Mouse (Mus musculus): ENCODE measurements around the gene Nrbp1. TPM values are rescaled to one million over a fixed set of nuclear protein-coding genes. Genes with fewer than 3 reads are reported as not detected.
A peak's percentile ranks its signal among the peaks of the same experiment; 100 is the strongest.

The Nrbp1 gene
- polyA plus RNA-seq, 1 experiment from 2014 or later = 136 TPM

DNA sequence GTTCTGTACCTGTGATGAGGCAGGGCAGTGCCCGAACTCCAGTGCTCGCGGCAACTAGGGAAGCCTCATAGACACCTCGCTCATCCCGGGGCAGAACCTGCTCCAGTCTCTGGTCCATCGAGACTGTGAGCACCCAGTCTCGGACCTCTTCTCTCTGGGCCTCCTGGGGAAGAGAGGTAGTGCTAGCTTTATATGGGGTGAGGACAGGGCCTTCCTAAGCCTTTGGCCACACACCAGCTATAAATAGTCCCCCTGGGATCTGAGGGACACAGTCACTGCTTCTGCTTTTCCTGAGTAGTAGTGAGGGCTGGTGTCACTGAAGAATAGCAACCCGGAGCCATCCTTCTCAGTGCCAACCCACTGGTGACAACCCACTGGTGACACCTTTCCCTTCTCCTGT, 13.1 kb downstream of the Nrbp1 start:
- Histone ChIP-seq H3K36me3 (replicated peaks) (peaks cover 92% of the 10 kb centered on the region), H3K4me1 (peaks cover 37% of the 10 kb centered on the region), H3K27me3 (ENCODE audit: poor library complexity, severe bottlenecking) (peaks cover 23% of the 10 kb centered on the region), H3K4me3 (no peak overlapping the region), H3K9me3 (no peaks in the 10 kb centered on the region), H3K27ac (peak overlapping the region; percentile 40; the same call in 1 of the 2 replicates)
- DNase-seq (ENCODE audit: extremely low spot score, low spot score) = no peak
- 95% methylated on average over 8 of the region's 8 CpGs for WGBS

DNA sequence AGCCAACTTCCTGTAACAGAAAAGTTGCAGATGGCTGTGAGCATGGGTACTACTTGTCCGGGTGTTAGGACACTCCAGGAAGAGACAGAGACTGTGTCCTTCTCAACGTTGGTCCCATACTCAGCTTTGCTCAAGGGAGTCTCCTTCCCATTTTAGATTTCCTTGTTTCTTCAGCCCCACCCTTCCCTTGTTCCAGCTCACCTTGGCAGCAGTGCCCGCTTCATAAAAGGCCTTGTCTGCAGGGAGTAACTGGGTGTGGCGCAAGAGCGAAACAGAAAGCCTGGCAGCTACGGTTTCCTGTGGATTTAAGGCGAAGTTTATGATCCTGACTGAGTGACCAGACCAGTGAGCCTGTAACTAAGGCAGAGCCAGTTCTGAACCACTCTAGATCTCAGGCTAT, 13.8 kb downstream of the Nrbp1 start:
- peaks cover 37% of the 10 kb centered on the region for H3K4me1 ChIP-seq
- peaks cover 92% of the 10 kb centered on the region for H3K36me3 ChIP-seq (replicated peaks)
- H3K4me3 ChIP-seq = no peak overlapping the region
- peaks cover 23% of the 10 kb centered on the region for H3K27me3 ChIP-seq (ENCODE audit: poor library complexity, severe bottlenecking)
- 91% methylated on average over 7 of the region's 7 CpGs for WGBS
- no peak for DNase-seq (ENCODE audit: extremely low spot score, low spot score)
- no peak overlapping the region for H3K27ac ChIP-seq
- H3K9me3 ChIP-seq = no peaks in the 10 kb centered on the region

- H3K9me3 ChIP-seq = no peaks in the 10 kb centered on the region
- H3K27me3 ChIP-seq (ENCODE audit: poor library complexity, severe bottlenecking) = peaks cover 23% of the 10 kb centered on the region
- no peak overlapping the region for H3K27ac ChIP-seq
- 89% methylated on average over 8 of the region's 8 CpGs for WGBS
- H3K36me3 ChIP-seq (replicated peaks) = peaks cover 92% of the 10 kb centered on the region
- DNase-seq (ENCODE audit: extremely low spot score, low spot score) = no peak
- H3K4me1 ChIP-seq = peaks cover 37% of the 10 kb centered on the region
- no peak overlapping the region for H3K4me3 ChIP-seq
Observed at GRCm38 (mm10) chr5:31254901-31255300, 14.2 kb downstream of the Nrbp1 start.

- H3K27ac ChIP-seq = no peak overlapping the region
- no peak for DNase-seq (ENCODE audit: extremely low spot score, low spot score)
- H3K27me3 ChIP-seq (ENCODE audit: poor library complexity, severe bottlenecking) = peaks cover 23% of the 10 kb centered on the region
- no peak overlapping the region for H3K4me3 ChIP-seq
- peaks cover 33% of the 10 kb centered on the region for H3K4me1 ChIP-seq
- 92% methylated on average over 2 of the region's 2 CpGs for WGBS
- H3K36me3 ChIP-seq (replicated peaks) = peaks cover 92% of the 10 kb centered on the region
- no peaks in the 10 kb centered on the region for H3K9me3 ChIP-seq
Observed at GRCm38 (mm10) chr5:31255381-31255780, 14.7 kb downstream of the Nrbp1 start.

- 90% methylated on average over 2 of the region's 2 CpGs for WGBS
- Histone ChIP-seq H3K36me3 (replicated peaks) (peaks cover 92% of the 10 kb centered on the region), H3K27me3 (ENCODE audit: poor library complexity, severe bottlenecking) (peaks cover 19% of the 10 kb centered on the region), H3K4me3 (no peak overlapping the region), H3K9me3 (no peaks in the 10 kb centered on the region), H3K4me1 (peaks cover 27% of the 10 kb centered on the region), H3K27ac (no peak overlapping the region)
- DNase-seq (ENCODE audit: extremely low spot score, low spot score) = no peak
Observed at GRCm38 (mm10) chr5:31255971-31256370, 15.3 kb downstream of the Nrbp1 start.

- 91% methylated on average over 11 of the region's 11 CpGs for WGBS
- H3K36me3 ChIP-seq (replicated peaks) = peaks cover 90% of the 10 kb centered on the region
- H3K27me3 ChIP-seq (ENCODE audit: poor library complexity, severe bottlenecking) = peaks cover 3% of the 10 kb centered on the region; the same call in 1 of the 2 replicates
- no peak for DNase-seq (ENCODE audit: extremely low spot score, low spot score)
- H3K4me3 ChIP-seq = no peak overlapping the region
- no peaks in the 10 kb centered on the region for H3K9me3 ChIP-seq
- H3K4me1 ChIP-seq = peaks cover 11% of the 10 kb centered on the region
- H3K27ac ChIP-seq = no peak overlapping the region
Observed at GRCm38 (mm10) chr5:31257616-31258015, 17.0 kb downstream of the Nrbp1 start.

- Histone ChIP-seq H3K4me3 (no peak overlapping the region), H3K4me1 (peaks cover 9% of the 10 kb centered on the region), H3K9me3 (no peaks in the 10 kb centered on the region), H3K27ac (no peak overlapping the region), H3K27me3 (ENCODE audit: poor library complexity, severe bottlenecking) (no peaks in the 10 kb centered on the region), H3K36me3 (replicated peaks) (peaks cover 94% of the 10 kb centered on the region)
- no peak for DNase-seq (ENCODE audit: extremely low spot score, low spot score)
- WGBS = 93% methylated on average over 7 of the region's 7 CpGs
Observed at GRCm38 (mm10) chr5:31266101-31266500, 25.4 kb downstream of the Nrbp1 start.

GRCm38 (mm10) chr5:31267686-31268085, 27.0 kb downstream of the Nrbp1 start:
- H3K36me3 ChIP-seq (replicated peaks) = peaks cover 92% of the 10 kb centered on the region
- no peak for DNase-seq (ENCODE audit: extremely low spot score, low spot score)
- no peak overlapping the region for H3K27ac ChIP-seq
- H3K9me3 ChIP-seq = no peaks in the 10 kb centered on the region
- no peak overlapping the region for H3K4me3 ChIP-seq
- no peaks in the 10 kb centered on the region for H3K27me3 ChIP-seq (ENCODE audit: poor library complexity, severe bottlenecking)
- 60% methylated on average over 6 of the region's 6 CpGs for WGBS
- H3K4me1 ChIP-seq = peaks cover 9% of the 10 kb centered on the region

DNA sequence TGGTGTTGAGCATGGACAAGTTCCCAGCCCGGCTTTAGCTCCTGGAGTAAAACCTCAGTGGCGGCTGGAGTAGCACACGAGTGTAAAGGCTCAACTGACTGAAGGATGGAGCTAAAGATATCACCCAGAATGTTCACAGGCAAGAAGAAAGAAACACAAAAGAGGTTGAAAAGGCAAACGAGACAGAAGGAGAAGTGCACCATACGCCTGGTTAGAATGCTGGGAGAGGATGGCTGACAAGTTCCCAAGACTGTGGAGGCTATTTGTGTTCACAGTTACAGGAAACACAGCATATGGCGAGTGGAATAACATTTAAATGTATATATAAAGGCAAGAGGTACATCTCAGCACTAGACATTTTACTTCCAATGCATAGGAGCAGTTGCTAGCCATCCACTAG, 32.4 kb downstream of the Nrbp1 start:
- Histone ChIP-seq H3K27ac (no peak overlapping the region), H3K9me3 (no peaks in the 10 kb centered on the region), H3K4me1 (peaks cover 3% of the 10 kb centered on the region; the same call in 1 of the 2 replicates), H3K27me3 (ENCODE audit: poor library complexity, severe bottlenecking) (no peaks in the 10 kb centered on the region), H3K36me3 (replicated peaks) (peaks cover 78% of the 10 kb centered on the region), H3K4me3 (no peak overlapping the region)
- 81% methylated on average over 6 of the region's 6 CpGs for WGBS
- no peak for DNase-seq (ENCODE audit: extremely low spot score, low spot score)

- H3K9me3 ChIP-seq = no peaks in the 10 kb centered on the region
- H3K27ac ChIP-seq = no peak overlapping the region
- no peaks in the 10 kb centered on the region for H3K27me3 ChIP-seq (ENCODE audit: poor library complexity, severe bottlenecking)
- H3K4me3 ChIP-seq = no peak overlapping the region
- WGBS = 92% methylated on average over 20 of the region's 20 CpGs
- H3K4me1 ChIP-seq = no peaks in the 10 kb centered on the region
- peaks cover 80% of the 10 kb centered on the region for H3K36me3 ChIP-seq (replicated peaks)
- no peak for DNase-seq (ENCODE audit: extremely low spot score, low spot score)
Observed at GRCm38 (mm10) chr5:31279245-31279988, 38.8 kb downstream of the Nrbp1 start.

GRCm38 (mm10) chr5:31288225-31288624, 47.6 kb downstream of the Nrbp1 start:
- Histone ChIP-seq H3K27me3 (ENCODE audit: poor library complexity, severe bottlenecking) (no peaks in the 10 kb centered on the region), H3K36me3 (replicated peaks) (peaks cover 44% of the 10 kb centered on the region), H3K27ac (no peak overlapping the region), H3K9me3 (no peaks in the 10 kb centered on the region), H3K4me3 (no peak overlapping the region), H3K4me1 (peaks cover 23% of the 10 kb centered on the region)
- 84% methylated on average over 4 of the region's 4 CpGs for WGBS
- DNase-seq (ENCODE audit: extremely low spot score, low spot score) = no peak

DNA sequence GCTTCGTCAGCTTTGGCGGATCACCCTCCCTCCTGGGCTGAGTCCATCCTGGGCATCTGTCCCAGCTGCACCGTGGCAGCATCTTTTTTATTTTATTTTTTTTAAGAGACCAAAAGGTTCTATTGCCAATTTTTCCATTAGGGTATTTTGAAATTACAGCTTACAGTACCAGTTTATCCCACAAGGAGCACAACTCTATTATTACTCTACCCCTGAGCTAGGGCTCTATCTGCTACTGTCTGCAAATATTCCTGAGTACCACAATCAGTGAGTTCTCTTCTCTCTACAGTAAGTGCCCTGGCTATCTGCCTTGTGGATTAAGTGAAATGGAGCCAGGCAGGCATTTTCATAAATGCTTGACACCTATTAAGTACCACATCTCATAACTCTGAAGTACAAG, 48.0 kb downstream of the Nrbp1 start:
- peaks cover 28% of the 10 kb centered on the region for H3K4me1 ChIP-seq
- H3K4me3 ChIP-seq = no peak overlapping the region
- no peaks in the 10 kb centered on the region for H3K27me3 ChIP-seq (ENCODE audit: poor library complexity, severe bottlenecking)
- peaks cover 44% of the 10 kb centered on the region for H3K36me3 ChIP-seq (replicated peaks)
- DNase-seq (ENCODE audit: extremely low spot score, low spot score) = no peak
- no peak overlapping the region for H3K27ac ChIP-seq
- H3K9me3 ChIP-seq = no peaks in the 10 kb centered on the region
- 86% methylated on average over 3 of the region's 3 CpGs for WGBS

DNA sequence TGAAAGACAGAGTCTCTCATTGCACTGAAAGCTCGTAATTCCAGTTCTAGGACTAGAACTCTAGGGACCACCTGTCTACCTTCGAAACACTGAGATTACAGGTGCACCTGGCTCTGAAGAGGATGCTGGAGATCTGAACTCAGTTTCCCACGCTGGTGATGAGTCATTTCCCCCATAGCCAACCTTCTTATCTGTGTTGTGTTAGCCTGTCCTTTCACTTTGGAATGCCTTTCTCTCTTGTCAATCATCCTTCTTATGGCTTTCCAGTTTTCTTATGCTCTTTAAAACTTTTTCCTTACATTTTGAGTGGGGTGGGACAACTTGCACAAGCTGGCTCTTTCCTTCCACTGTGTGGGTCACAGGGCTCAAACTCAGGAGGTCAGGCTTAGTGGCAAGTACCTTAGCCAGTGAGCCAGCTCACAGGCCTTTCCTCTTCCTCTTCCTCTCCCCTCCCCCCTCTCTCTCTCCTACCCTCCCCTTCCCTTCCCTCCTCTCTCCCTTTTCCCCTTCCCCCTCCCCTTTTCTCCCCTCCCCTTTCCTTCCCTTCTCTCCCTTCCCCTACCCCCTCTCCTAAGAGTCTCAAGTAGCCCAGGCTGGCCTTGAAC, 49.1 kb downstream of the Nrbp1 start:
- DNase-seq (ENCODE audit: extremely low spot score, low spot score) = no peak

More for the DNA sequence above, 49.1 kb downstream of the Nrbp1 start:
- 86% methylated on average over 3 of the region's 3 CpGs for WGBS
- peak overlapping the region; percentile 63 for H3K4me3 ChIP-seq
- peaks cover 47% of the 10 kb centered on the region for H3K36me3 ChIP-seq (replicated peaks)
- H3K27me3 ChIP-seq (ENCODE audit: poor library complexity, severe bottlenecking) = no peaks in the 10 kb centered on the region
- 0 out of 2 replicates have a peak overlapping the region, but pooled peaks have one; percentile 86 for H3K27ac ChIP-seq
- H3K4me1 ChIP-seq = peaks cover 38% of the 10 kb centered on the region
- H3K9me3 ChIP-seq = no peaks in the 10 kb centered on the region

Measured in forebrain, embryonic 10.5 days (tissue).